Mouse (Mus musculus) ovary, adult 2 months (tissue): ENCODE data around the gene Arhgap15. TPM values are rescaled to one million over a fixed set of nuclear protein-coding genes. Genes with fewer than 3 reads are reported as not detected.

Experiments used
- polyA plus RNA-seq: library from polyadenylated mRNA; depleted of rRNA; stranded (reverse); fragments of >200 nt; gene quantifications from 2 replicates; pipeline ENCODE4 v1.2.3, GENCODE M21; 2012; rRNA removed

The Arhgap15 gene
- polyA plus RNA-seq = 0.18 and 0.30 TPM in 2 replicates

GRCm38 (mm10) chr2:43748287-43748983, at the start of gene Arhgap15:
Gene Arhgap15 (plus strand): TSS chr2:43748824.

Other genes with a start within 250 kb of the Arhgap15 start
- gene Kynu, start 193.5 kb upstream of the Arhgap15 start, polyA plus RNA-seq = not detected in 2 replicates